Mouse (Mus musculus): ENCODE data around the gene Depdc1b.

DNA sequence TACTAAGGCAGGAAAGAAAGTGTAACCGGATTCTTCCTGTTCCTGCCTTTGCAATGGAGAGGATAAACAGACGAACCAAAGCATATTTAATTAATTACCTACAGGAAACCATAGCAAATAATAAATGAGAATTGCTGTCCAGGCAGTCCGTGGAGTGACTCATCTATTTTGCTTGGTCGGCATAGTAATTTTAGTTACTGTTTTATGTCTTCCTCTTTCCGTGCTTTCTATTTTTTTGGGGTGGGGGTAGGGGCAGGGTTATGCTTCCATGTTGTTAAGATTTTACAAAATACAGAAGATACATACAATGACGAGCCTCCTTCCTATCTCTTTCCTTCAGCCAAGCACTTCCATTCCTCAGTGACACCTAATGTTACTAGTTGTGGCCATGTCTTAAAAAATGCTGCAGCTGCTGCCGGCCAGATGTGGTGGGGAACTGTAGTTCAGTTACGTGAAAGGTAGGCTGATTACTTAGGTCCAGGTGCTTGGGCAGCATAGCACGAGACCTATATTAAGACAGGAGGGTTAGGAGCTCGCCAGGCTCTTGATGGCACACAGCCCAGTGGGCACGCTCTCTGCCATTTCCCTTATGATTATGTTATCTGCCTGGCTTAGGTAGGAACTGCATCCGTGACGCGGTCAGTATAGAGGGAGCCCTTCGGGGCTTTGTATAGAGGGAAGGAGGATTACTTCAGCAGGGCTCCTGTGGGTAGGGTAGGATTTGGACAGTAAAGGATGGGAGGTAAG, 19.3 kb downstream of the Depdc1b start:
- TF ChIP-seq GATA1 (IDR thresholded peaks at IDR 0.05; ENCODE audit: low read length) = no peak
- TF ChIP-seq TAL1 (IDR thresholded peaks at IDR 0.05; ENCODE audit: low read length) = no peak

Measured in erythroblast, embryonic 14.5 days (primary cell).